Mouse (Mus musculus): ENCODE measurements at regions not wholly inside any gene's neighbourhood (a gene's known extent, or its start where the extent isn't known, plus 50 kb on each side); places are given as distances from the start of the nearest gene placed in this dataset.
"Not testable (repeated sequence)": the region's sequence is repeated elsewhere in the genome, so short reads cannot be mapped to it uniquely, and the experiment has no call there.

DNA sequence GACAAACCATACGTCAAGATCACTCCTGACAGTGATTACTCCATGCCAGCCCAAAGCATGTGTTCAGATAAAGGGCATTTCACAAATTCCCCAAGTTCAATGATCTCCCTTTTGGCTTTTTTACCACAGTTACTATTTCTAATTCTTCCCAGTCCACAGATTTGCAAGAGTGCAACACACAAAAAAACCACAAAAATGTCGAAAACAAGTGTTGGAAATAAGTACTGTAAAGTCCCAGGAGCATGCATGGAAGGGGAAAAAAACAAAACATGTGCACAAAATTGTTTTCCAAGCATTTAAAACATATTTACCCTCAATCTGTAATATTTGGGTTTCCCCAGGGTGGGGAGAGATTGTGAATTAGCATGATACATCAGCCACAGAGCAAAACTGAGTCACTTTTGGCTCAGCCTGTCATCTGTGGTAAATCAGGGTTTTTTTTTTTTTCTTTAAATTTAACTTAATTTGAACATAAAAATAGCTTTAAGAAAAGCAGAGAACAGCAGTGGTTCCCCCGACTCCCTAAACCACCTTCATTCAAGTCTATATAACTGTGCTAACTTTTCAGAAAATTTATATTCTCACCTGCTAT, 351.3 kb upstream of the Intu start:
- no peak for DNase-seq

DNA sequence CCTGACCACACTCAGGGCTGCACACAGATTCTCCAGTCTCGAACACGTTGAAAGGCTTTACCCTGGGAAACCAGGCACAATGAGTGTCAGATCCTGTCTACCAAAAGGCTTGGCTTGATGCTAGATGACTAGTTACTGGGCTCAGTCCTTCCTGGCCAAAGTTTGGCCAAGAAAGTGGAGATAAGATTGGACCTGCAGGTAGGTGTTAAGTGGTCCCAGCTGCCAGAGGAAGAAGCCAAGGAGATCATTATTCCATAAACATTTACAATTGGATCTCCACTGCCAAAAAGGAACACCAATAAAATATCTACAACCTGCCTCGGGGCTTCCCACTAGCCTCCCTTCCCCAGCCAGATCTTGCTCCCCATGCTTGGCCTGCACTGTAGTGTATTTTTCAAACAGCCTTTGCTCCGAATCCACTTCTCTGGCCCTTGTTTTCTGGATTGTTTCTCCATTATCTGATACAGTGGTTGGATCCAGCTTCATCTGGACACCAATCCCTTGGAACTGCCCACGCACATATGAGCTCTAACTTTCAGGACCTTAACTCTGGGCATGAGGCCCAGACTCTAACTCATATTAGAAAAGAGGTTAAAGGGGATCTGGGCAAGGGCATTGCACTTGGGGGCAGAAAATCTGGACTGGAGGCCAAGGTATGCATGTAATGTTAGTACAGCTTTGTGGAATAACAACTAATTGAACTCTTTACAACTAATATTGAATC, 345.3 kb upstream of the Intu start:
- DNase-seq = no peak

DNA sequence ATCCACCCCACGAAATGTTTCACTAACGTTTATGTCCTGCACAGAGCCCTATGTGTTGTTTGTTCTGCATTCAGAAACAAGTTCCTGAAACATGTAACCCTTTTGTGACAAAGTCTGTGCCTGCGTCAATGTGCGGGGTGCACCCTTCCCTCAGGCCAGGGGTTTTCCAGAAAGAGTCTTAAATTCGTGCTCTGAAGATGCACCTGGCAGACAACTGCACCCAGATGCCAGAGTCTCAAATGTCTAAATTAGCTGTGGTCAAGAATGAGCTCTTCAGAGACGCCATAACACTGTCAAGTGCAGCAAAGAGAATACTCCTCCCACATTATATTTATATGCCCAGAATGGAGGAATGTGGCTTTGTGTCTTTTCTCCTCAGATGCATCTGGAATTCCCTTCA, 341.6 kb upstream of the Intu start:
- no peak for DNase-seq

DNA sequence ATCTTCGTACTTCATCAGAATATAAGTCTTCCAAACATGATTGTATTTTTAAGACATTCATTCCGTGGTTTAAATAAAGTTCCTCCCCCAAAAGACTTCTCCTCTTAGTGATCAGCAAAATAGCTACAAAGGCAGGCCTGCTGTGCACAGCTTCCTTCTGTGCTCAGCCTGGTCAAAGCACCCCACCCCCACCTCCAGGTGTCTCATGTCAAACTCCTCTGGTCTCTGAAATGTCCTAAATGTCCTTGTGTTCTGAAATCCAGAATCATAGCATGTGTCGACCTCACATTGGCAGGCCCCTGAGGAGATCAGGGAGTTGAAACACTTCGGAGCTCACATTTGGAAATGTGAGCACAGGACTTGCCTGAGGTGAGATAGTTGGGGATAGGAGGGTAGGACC, 341.1 kb upstream of the Intu start:
- no peak for DNase-seq

DNA sequence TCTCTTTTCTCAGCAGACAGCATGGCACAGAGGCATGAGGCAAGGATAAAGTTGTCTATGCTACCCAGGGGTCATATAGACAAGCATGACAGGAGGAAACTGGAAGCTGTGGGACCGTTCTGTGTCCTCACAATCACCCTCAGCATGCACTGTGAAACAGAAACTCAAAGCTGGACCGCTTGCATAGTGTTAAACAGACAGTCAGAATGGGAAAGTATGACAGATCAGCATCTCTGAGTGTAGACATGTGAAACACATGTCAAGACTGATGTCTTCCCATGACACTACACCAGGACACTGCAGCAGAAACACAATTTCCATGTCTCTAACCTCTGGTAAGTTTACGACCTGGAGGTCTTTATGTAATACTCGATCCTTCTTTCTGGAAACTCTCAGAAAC, 330.9 kb upstream of the Intu start:
- no peak for DNase-seq

DNA sequence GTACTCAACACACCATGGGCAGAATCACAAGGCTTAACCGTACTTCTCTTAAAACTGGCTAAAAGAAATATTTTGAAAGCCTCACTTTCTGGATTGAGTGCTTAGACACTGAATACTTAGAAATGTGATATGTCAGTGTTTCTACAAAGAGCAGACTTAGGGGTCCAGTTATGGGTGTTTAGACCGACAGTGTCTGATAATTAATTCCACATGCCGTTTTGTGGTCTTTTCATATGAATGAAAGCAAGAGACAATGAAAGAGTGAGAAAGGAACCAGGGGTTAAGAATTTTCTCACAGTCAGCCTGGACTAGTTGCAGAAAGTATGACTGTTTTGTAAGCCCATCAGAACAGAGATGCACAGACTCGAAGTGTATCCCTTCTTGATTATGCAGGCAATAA, 324.8 kb upstream of the Intu start:
- no peak for DNase-seq

DNA sequence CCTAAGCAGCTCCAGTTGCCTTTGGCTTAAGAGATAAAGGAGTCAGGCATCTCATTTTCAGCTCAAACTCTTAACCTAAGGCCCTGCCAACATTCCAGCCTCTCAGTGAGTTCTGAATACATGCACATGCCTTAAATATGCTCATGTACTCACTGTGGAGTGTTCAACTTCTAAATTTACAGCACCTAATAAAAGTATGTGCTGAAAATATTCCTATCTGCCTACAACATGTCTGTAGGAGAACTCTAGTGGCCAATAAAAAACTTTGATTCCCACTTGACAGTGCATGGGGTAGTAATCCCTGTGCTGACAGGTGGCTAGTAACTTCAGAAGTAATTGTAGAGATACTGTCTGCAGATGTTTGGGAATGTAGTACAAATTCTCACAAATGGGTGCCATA, 319.3 kb upstream of the Intu start:
- no peak for DNase-seq

DNA sequence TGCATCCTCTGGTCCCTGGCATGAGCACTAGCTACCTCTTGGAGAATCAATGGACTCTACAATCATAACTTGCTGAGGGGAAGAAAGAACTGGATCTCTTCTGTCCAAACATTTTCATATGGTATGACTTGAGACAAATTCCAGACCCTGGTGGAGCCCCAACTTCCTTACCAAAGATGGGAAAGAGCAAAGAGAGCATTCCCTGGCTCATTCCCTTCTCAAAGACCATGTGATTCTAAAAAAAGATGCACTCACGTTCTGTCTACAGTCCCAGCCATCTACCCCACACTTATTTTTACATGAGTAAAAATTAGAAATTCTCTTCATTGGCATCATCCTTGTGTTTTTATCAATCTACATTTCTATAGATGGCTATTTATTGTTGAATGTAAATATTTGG, 304.3 kb upstream of the Intu start:
- no peak for DNase-seq

DNA sequence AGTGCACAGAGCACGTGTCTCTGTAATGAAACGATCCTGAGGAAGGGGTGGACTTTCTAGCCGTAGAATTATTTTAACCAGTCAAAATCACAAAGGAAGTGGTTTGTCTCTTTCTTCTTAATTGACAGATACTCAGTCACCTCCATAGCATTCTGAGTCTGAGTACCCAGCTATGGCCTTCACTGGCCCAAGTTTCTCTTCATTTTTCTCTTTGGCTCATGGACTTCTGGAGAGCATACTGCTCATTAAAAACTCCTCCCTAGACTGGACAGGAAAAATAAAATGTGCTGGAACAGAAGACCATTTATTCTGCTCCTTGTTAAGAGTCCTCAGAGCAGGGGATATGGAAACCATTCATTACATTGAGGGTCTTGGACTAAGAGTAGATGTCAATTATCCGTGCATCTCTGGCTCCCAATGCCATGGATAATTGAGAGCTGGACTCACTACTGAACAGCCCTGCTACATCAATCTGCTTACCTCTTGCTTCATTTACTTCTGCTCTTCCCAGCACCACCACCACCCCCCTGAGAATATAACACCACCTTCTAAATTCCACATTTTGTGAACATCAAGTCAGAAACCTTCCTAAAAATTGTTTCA, 287.5 kb upstream of the Intu start:
- DNase-seq = no peak

DNA sequence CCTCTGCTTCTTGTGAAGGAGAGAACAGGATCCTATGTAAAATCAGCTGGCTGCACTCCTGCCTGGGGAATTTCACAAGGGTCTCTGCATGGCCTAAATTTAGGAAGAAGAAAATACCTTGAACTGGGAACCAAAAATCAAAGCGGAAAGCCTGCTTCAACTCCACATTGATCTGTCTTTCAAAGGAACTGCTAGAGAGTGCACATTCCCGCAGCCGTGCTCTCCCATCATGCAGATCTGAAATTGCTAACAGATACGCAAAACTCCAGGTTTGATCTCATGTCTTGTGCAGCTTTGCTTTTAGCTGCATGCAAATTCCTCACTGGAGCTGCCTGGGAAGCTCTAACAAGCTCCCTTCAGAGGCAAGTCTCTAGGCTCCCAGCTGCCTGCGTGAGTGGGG, 276.7 kb upstream of the Intu start:
- DNase-seq = no peak

DNA sequence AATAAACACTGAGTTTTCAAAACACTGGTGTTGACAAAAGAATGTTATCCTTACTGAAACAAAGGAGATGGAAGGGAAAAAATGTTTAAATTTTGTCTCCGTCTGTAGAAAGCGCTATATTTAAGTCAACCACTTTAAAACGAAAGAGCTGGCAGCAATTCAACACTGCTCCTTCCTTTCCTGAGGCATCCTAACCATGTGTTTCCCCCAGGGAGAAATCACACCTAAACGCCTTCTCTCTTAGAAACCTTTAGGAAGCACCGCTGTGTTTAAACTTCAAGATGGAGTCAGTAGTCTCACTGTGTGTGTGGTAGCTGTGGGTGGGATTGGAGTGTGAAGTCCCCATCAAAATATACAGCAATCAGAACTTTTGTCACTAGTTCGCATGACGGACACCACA, 268.6 kb upstream of the Intu start:
- DNase-seq = no peak

DNA sequence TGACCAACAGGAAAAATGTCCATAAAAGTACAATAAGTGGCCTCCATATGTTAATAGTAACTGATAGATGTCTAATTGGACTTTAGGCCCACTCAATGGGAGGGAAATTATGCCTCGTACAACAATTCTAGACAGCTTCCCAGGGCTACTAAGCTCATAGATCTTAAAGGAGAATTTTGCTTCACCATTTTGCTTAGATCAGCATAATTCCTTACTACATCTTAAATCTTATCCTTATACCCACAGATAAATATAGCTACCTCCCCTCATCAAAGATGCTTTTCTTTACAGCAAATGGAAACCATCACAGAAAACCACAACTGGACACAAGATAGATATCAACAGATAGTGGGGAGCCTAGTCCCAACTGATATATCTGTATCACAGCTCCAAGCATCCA, 263.6 kb upstream of the Intu start:
- no peak for DNase-seq

DNA sequence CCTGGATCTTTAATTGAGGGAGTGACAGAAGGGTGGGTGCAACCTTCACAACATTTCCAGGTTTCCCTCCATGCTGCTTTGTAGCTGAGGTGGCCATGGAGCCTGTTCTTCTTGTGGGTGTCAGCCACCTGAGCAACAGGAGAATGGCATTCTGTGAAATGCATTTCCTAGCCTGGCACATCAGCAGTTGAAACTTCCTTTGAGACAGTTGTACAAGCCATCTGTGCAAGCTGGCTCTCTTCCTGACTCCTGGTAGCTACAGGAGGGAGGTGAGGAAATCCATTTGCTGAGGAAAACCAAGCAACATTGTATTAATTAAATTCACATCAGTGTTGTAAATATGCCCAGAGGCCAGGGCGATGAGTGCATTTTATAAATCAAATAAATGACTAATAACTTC, 248.2 kb upstream of the Intu start:
- DNase-seq = no peak

DNA sequence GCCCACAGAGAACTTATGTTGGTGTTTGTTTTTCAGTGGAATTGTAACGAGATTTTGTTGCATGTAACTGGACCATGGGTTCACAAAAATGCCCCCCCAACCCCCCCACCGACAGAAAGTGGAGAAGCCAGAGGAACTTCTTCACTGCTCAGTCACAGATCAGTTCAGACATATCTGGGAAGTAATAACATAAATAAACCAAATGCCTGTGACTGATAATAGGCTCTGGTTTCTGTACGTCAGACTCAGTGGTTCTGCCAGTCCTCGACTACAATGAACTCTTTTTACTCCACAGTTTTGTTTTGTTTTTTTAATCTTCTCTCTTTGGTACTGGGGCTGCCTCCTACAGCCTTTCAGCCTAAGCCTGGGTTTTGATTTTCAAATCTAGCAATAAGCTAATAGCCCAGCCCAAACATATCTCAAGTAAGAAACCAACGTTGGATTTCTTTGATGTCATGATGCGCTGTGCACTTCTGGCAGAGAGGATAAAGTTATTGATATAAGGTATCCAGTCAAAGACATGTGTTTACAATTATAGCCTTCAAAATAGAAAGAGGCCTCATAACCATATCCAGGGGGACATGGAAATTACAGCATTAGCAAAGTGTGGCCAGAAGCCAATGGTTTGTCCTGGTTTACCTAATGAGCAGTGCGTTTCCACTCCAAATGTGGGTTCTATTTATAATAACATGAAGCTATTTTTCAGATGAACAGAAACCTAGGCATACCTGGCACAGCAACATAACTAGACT, 244.0 kb upstream of the Intu start:
- no peak for DNase-seq

DNA sequence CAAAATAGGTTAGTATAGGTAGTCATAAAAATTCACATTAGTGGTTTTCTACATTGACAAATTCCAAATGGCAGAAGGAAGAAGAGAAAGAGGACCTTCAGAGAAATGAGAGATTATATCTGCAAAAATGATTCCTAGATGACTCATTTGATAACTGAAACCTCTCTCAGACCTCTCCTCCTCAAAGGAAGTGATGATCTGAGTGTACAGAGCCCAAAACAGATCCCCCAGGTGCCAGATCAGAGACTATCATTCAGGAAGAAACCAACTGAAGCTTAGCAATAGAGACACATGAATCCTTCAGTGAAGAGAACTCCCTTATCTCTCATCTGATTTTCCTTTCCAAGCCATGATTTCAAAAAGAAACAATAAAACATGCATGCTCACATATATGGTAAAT, 234.0 kb upstream of the Intu start:
- no peak for DNase-seq

DNA sequence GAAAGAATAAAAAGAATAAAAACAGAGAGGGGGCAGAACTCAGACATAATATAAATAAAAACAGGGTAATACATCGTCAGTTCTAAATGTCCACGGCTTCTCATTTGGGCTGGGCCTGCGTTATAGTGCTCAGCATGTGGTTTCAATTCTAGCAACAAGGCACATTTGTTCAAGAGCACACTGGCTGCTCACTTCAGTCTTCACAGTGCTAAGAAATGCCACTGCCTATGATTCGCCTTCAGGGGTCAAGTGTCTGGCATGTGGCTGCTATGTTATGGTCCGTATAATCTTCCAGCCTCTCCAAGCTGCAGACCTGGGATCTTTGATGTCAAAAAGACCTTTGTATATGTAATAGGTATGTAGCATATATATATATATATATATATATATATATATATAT, 210.8 kb upstream of the Intu start:
- no peak for DNase-seq

DNA sequence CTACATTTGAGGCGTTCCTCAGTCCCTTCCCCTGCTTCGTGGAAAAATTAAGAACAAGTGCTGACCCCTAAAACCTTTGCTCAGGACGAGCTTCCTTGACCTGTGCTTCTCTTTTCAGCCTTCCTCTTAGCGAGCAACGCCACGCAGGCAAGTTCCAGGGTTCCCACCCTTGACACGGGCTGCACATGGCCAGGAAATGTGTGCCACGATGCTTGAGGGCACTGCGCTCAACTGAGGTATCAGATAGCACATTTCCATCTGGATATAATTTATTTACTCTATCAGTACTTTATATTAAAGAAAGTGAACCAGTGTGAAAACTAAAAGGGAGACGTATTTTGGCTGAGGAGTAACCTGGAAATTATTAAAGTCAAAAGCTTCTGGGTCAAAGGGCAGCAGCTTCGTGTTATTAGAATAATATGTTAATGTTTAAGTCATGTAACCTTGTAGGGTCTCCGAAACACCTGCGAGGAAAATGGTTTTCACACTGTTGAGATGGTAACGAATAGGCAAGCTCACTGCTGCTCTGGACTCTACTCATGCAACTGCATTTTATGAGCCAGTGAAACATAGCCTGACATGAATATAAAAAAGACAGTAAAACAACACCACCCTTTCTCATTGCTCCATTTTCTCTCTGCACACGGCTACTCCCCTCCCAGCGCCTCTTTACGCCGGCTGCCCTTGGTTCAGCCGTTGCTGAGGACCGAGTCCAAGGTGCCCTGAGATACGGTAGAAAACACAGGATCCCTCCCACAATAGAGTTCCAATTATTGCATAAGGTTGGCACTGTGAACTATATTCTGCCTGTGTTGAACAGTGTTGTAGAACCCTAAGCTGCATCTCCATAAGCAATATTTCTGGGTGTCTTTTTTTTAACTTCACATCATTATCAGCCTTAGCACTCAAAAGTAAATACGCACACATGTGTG, 204.9 kb upstream of the Intu start:
- DNase-seq = no peak

DNA sequence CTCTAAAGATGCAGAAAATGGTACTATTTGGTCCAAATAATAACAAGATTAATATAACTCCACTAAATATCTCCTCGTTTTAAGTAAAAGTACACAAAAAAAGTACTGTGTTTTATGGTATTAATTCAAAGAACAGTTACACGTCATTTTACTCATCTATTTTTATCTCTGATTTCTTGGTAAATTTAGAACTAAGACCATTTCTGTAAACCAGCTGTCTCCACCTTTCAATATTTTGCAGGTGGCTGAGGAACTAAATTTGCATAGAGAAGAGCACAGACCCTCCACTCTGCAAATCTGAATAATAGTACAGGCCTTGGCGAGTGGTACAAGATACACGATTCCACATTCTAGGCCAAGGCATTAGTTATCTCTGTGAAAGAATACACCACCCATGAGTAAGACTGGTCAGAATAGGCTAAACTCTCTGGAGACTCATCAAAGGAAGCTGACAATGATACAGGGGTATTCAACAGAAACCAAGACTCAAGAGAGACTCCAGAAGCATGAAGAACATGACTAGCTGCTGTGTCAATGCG, 191.5 kb upstream of the Intu start:
- DNase-seq = no peak

DNA sequence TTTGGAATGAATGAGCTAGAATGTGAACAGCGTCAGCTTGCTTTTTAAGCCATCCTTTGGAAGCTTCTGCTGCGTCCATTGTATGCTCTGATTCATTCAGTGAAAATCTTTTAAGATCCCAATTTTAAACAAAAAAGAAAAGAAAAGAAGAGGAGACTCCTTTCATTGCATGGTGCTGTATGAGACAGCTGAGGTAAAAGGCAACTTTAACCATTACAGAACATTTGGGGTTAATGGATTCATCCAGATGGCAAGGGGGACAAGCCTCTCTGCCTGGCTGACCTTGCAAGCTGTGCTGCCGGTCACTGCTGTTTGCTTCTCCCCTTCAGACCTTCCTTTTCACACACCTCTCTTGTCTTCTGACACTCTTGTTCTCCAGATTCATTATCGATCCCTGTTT, 176.0 kb upstream of the Intu start:
- DNase-seq = no peak

DNA sequence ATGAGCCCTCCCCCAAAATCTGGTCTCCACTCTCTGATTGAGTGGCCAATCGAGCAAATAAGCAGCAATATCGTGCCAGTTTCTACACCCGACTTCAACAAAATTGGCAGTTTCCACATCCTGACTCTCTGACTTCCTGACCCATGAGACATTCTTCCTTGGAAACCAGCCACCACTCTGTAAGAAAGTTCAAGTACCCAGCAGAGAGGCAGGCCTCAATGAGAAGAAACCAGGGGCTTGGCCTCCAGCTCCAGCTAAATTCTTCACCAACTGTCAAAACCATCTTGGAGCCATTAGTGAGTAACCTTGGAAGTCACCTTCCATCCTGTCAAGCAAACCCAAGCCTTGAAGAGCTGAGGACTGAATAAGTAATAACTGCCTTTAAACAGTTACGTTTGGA, 162.7 kb upstream of the Intu start:
- DNase-seq = no peak

DNA sequence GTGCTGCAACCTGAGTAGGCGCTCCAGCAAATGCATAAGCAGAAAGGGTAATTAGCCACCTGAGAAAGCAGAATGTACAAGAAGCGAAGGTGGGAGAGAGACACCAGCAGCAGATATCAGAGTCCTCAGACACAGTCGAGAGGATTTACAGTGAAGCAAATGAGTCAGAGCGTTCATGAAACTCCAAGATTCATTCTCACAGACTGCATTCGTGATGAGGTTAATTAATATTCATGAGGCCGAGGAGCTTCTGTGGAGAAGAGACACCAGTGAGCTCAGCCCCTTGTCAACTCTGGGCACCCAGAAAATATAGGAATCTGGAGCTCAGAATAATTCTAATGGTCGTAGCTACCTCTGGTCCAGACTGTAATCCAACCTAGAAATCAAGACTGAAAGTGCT, 159.7 kb upstream of the Intu start:
- no peak for DNase-seq

DNA sequence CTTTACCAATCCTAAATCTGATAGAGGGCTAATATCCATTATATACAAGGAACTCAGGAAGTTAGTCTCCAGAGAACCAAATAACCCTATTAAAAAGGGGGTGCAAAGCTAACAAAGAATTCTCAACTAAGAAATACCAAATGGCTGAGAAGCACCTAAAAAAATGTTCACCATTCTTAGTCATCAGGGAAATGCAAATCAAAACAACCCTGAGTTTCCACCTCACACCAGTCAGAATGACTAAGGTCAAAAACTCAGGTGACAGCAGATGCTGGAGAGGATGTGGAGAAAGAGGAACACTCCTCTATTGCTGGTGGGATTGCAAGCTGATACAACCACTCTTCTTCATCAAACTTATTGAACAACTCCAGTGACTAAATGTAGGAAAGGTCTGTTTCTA, 154.9 kb upstream of the Intu start:
- not testable (repeated sequence) for DNase-seq
